Mouse (Mus musculus): ENCODE results near the gene Slc36a2.

- TF ChIP-seq CTCF (IDR thresholded peaks at IDR 0.05) (no peak), EP300 (IDR thresholded peaks at IDR 0.05) (no peak)
Measured at GRCm38 (mm10) chr11:55155070-55155421, 29.8 kb downstream of the Slc36a2 start.

All from lung, postnatal 0 days (tissue).